Mouse (Mus musculus) spleen, adult 2 months (tissue): Measurements from ENCODE around the gene Lrrd1. TPM values are rescaled to one million over a fixed set of nuclear protein-coding genes. Genes with fewer than 3 reads are reported as not detected.
"Not testable (repeated sequence)": the region's sequence is repeated elsewhere in the genome, so short reads cannot be mapped to it uniquely, and the experiment has no call there.

ENCODE experiments used
- DNase-seq, 2 experiments: peaks; one replicate each; pipeline versions ENCODE4 v3.0.0 to v3.0.0-alpha.2; 2012 to 2021; ENCODE audit warnings: low spot score in 2 of 2, low read depth in 1 of 2
- H3K27ac ChIP-seq: fragments of 200-500 bp; 2 replicates; pipeline ENCODE4 v1.5.1; 2012; ENCODE audit warnings: low read length, inconsistent platforms; ENCODE audit not compliant: insufficient read depth
- H3K27me3 ChIP-seq: fragments of 200-500 bp; 2 replicates; pipeline ENCODE4 v1.6.1; 2012; ENCODE audit warnings: mild to moderate bottlenecking, moderate library complexity, low read length, inconsistent platforms; ENCODE audit not compliant: control insufficient read depth, insufficient read depth
- H3K36me3 ChIP-seq: fragments of 200-500 bp; 2 replicates; pipeline ENCODE4 v1.6.1; 2012; ENCODE audit warnings: mild to moderate bottlenecking, low read length, inconsistent platforms; ENCODE audit not compliant: control insufficient read depth, insufficient read depth
- H3K4me1 ChIP-seq: fragments of 200-500 bp; 2 replicates; pipeline ENCODE4 v1.6.1; 2011; ENCODE audit warnings: inconsistent platforms; ENCODE audit not compliant: control insufficient read depth, insufficient read depth, insufficient read length
- H3K4me3 ChIP-seq: fragments of 200-500 bp; 2 replicates; pipeline ENCODE4 v1.5.1; 2011; ENCODE audit warnings: mild to moderate bottlenecking, inconsistent platforms; ENCODE audit not compliant: insufficient read depth, insufficient read length; ENCODE audit errors: extremely low read depth
- CTCF ChIP-seq: fragments of 200-500 bp; IDR thresholded peaks from 2 replicates; pipeline ENCODE4 v1.5.1; 2011; ENCODE audit warnings: mild to moderate bottlenecking, inconsistent platforms; ENCODE audit not compliant: insufficient read depth, insufficient read length, insufficient replicate concordance; ENCODE audit errors: extremely low read depth
- POLR2A ChIP-seq: fragments of 200-500 bp; IDR thresholded peaks from 2 replicates; pipeline ENCODE4 v1.6.1; 2011; ENCODE audit warnings: low read depth, low read length, inconsistent platforms
- WGBS: fragments of 180-500 bp; shearing (Covaris S2); methylation state at CpG from one replicate; pipeline ENCODE4 v1.1.7; 2018; 5-methylcytosine and 5-hydroxymethylcytosine counted together
- polyA plus RNA-seq: library from polyadenylated mRNA; depleted of rRNA; stranded (reverse); fragments of >200 nt; gene quantifications from 2 replicates; pipeline ENCODE4 v1.2.3, GENCODE M21; 2012; rRNA removed

Lrrd1 gene
- polyA plus RNA-seq, 1 experiment, result 0.11 TPM

- Histone ChIP-seq H3K27ac (no peak overlapping the region), H3K27me3 (no peaks in the 10 kb centered on the region), H3K4me1 (peaks cover 2% of the 10 kb centered on the region; the same call in 1 of the 2 replicates), H3K36me3 (no peaks in the 10 kb centered on the region; the same call in 1 of the 2 replicates), H3K4me3 (no peak overlapping the region)
- no peak for TF ChIP-seq POLR2A
- TF ChIP-seq CTCF, result no peak
- DNase-seq, result no peak
These were observed 44.2 kb downstream of the Lrrd1 start for GRCm38 (mm10) chr5:3889201-3889600.

DNA sequence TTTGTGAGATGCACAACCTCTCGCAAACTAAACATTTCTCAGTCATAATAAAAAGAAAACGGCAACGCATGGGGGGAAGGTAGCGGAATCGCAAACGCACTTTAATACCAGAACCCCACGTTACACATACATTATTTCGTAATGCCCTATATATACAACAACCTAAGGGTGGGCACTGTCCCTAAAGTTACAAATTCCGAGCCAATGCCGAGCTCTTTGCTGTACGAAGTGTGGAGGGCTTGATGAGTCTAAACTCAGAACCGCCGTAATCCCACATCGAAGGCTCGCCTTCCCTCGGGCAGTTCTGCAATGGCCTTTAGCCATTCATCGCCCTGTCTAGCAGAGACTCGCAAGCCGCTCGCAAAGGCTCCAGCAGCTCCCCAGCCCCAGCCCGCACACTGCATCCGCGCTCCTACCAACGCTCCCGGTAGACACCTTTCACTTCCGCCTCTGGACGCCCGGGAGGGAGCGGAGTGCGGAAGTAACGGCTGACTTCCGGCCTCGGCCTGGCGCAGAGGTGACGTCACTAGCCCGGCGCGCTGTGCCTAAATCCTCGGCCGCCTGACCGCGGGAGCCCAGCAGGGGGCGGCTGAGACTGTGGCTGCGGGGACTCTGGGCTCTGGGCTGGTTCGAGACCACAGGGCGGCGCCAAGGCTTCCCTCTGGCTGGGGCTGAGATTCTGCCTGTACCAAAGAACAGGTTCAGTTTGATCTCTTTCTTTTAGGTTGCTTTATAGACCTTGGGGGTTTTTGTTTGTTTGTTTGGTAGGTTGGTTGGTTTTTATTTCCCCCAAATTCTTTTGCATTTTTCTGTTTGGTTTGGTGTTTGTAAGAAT lies 48.7 kb downstream of the Lrrd1 start, which contains the start of gene Mterf1a:
TSS of gene Mterf1a (minus strand) at position 475 of the 835 bp plus-strand sequence.
- peak in 1 of 2 experiments; percentile 13 for DNase-seq
- H3K27me3 ChIP-seq, H3K36me3 ChIP-seq, H3K4me1 ChIP-seq, H3K27ac ChIP-seq: not testable (repeated sequence)
- 2% methylated on average over 10 of the region's 47 CpGs for WGBS
- peak within 1 kb of the TSS; percentile 48 for H3K4me3 ChIP-seq

DNA sequence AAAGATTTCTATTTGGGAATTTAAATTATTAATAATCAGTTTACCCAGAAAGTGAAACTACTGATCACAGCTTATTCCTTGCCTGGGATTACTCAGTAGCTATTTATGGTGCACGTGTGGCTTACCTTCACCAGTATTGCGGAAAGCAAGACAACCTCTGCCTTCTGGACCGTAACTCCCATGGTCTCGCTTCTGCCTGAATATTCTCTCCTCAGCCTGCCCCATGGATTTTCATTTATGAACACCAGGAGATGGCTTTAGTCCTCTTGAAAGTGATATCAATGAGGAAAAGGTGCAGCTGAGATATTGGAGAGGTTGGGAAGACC lies 49.3 kb downstream of the Lrrd1 start:
- not testable (repeated sequence) for H3K36me3 ChIP-seq
- 95% methylated on average over 4 of the region's 4 CpGs for WGBS

GRCm38 (mm10) chr5:3905471-3905870 lies 60.5 kb downstream of the Lrrd1 start:
- H3K27me3 ChIP-seq, result no peaks in the 10 kb centered on the region
- H3K36me3 ChIP-seq, result no peaks in the 10 kb centered on the region
- H3K4me3 ChIP-seq, result no peak overlapping the region
- H3K27ac ChIP-seq, result no peak overlapping the region
- DNase-seq, result no peak
- no peaks in the 10 kb centered on the region for H3K4me1 ChIP-seq
- 46% methylated on average over 2 of the region's 2 CpGs for WGBS
- no peak for TF ChIP-seq CTCF

More for the DNA sequence above, 49.3 kb downstream of the Lrrd1 start:
- H3K4me1 ChIP-seq, H3K4me3 ChIP-seq, H3K27ac ChIP-seq, H3K27me3 ChIP-seq, DNase-seq: not testable (repeated sequence)

Other genes starting within 250 kb of the Lrrd1 start
- 3.5 and 3.8 TPM in 2 replicates for gene Pex1, start 249.1 kb upstream of the Lrrd1 start, polyA plus RNA-seq
- gene Rbm48, start 248.6 kb upstream of the Lrrd1 start, polyA plus RNA-seq, result 3.3 and 3.4 TPM in 2 replicates
- not detected in 2 replicates for gene Tmbim7, start 194.0 kb upstream of the Lrrd1 start, polyA plus RNA-seq
- 15.8 and 21.6 TPM in 2 replicates for gene Gatad1, start 188.0 kb upstream of the Lrrd1 start, polyA plus RNA-seq
- 5.3 and 5.8 TPM in 2 replicates for gene Ankib1, start 42.2 kb upstream of the Lrrd1 start, polyA plus RNA-seq
- gene Krit1, start 42.0 kb upstream of the Lrrd1 start, polyA plus RNA-seq, result 5.8 and 6.6 TPM in 2 replicates
- gene Mterf1a, start 48.8 kb downstream of the Lrrd1 start, polyA plus RNA-seq, result 1.4 TPM in 2 replicates
- 3.9 and 6.4 TPM in 2 replicates for gene Akap9, start 82.9 kb downstream of the Lrrd1 start, polyA plus RNA-seq